Mouse (Mus musculus): Measurements from ENCODE around the gene Olfr629.

DNA sequence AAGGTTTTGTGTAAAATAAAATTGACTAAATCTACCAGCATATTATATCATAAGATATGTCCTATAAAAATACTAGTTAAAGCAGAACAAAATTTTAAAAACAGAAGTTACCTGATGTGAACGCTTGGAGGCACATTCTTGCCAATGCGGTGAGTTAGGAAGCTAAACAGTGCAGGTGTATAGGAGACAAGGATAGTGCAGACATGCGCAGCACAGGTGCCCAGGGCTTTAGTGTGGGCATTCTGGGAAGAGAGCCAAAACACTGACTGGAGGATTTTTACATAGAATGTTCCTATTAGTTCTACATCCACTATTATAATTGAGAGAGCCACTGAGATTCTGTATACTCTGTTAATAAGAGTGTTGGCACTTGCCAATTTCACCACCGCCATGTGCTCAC lies 45.3 kb downstream of the Olfr629 start:
- TF ChIP-seq CTCF (IDR thresholded peaks at IDR 0.05; ENCODE audit: control insufficient read depth, insufficient read depth, insufficient read length) (no peak), USF1 (IDR thresholded peaks at IDR 0.05; ENCODE audit: low read depth) (no peak), MAX (IDR thresholded peaks at IDR 0.05) (no peak)

All from C2C12 (cell line).